Mouse (Mus musculus) liver, embryonic 14.5 days (tissue): ENCODE results near the gene Nap1l2. TPM values are rescaled to one million over a fixed set of nuclear protein-coding genes. Genes with fewer than 3 reads are reported as not detected.
A peak's percentile ranks its signal among the peaks of the same experiment; 100 is the strongest.
"Not testable (repeated sequence)": the region's sequence is repeated elsewhere in the genome, so short reads cannot be mapped to it uniquely, and the experiment has no call there.

ENCODE experiments used
- ATAC-seq: fragments of 200-750 bp; cut with Nextera tagmentation; 2 replicates; pipeline ENCODE4 v1.8.0; 2017; ENCODE audit warnings: moderate number of reproducible peaks, mild to moderate bottlenecking, moderate library complexity; ENCODE audit not compliant: insufficient read depth
- DNase-seq, 3 experiments: peaks; one replicate each; pipeline ENCODE4 v3.0.0-alpha.2; 2012 to 2013; ENCODE audit warnings: low read depth in 3 of 3, low spot score in 3 of 3
- H3K27ac ChIP-seq: fragments of 300-500 bp; sonication (generic); 2 replicates; pipeline ENCODE4 v1.5.1; 2014; ENCODE audit warnings: moderate library complexity, mild to moderate bottlenecking, control low read depth, inconsistent platforms
- H3K27me3 ChIP-seq: fragments of 300-500 bp; sonication (generic); 2 replicates; pipeline ENCODE4 v1.6.1; 2014; ENCODE audit warnings: mild to moderate bottlenecking, low read length, moderate library complexity; ENCODE audit not compliant: control insufficient read depth, insufficient read depth
- H3K36me3 ChIP-seq: fragments of 300-500 bp; sonication (generic); replicated peaks from 2 replicates; pipeline ENCODE4 v1.6.1; 2014; ENCODE audit warnings: low read depth; ENCODE audit not compliant: control insufficient read depth, insufficient read depth
- H3K4me1 ChIP-seq, 2 experiments: fragments of 200-500 bp in 1 of 2; fragments of 300-500 bp in 1 of 2; sonication (generic) in 1 of 2; replicated peaks; 2 replicates each; pipeline ENCODE4 v1.6.1; 2012 to 2014; ENCODE audit warnings: antibody characterized with exemption in 1 of 2, inconsistent platforms in 1 of 2, low read length in 1 of 2; ENCODE audit not compliant: control insufficient read depth in 2 of 2, insufficient read depth in 2 of 2
- H3K4me2 ChIP-seq: fragments of 300-500 bp; sonication (generic); 2 replicates; pipeline ENCODE4 v1.6.1; 2014; ENCODE audit warnings: low read depth, mild to moderate bottlenecking, control low read depth, moderate library complexity
- H3K4me3 ChIP-seq, 2 experiments: fragments of 200-500 bp in 1 of 2; fragments of 300-500 bp in 1 of 2; sonication (generic) in 1 of 2; 2 replicates each; pipeline ENCODE4 v1.5.1; 2012 to 2014; ENCODE audit warnings: low read depth in 2 of 2, low read length in 2 of 2, mild to moderate bottlenecking in 2 of 2, control low read depth in 1 of 2, inconsistent platforms in 1 of 2, moderate library complexity in 1 of 2; ENCODE audit not compliant: insufficient read depth in 1 of 2
- H3K9ac ChIP-seq: fragments of 300-500 bp; sonication (generic); replicated peaks from 2 replicates; pipeline ENCODE4 v1.6.1; 2014; ENCODE audit warnings: mild to moderate bottlenecking, control low read depth, moderate library complexity
- H3K9me3 ChIP-seq: fragments of 300-500 bp; sonication (generic); 2 replicates; pipeline ENCODE4 v1.6.1; 2016; ENCODE audit warnings: low read length, mixed read lengths; ENCODE audit not compliant: control insufficient read depth
- CTCF ChIP-seq: IDR thresholded peaks from 2 replicates; pipeline ENCODE4 v1.5.1; 2016; ENCODE audit warnings: antibody characterized with exemption, low read depth, control low read depth
- EP300 ChIP-seq: IDR thresholded peaks from 2 replicates; pipeline ENCODE4 v1.6.1; 2016; ENCODE audit warnings: antibody characterized with exemption, low read depth
- WGBS: fragments of 180-500 bp; shearing (Covaris S2); extraction: QIAGEN DNeasy Blood & Tissue Kit; methylation state at CpG from one replicate; pipeline ENCODE4 v1.1.7; 2014; ENCODE audit not compliant: insufficient replicate concordance; 5-methylcytosine and 5-hydroxymethylcytosine counted together
- polyA plus RNA-seq, 2 experiments: library from polyadenylated mRNA; depleted of rRNA in 1 of 2; stranded (reverse) in 1 of 2; unstranded in 1 of 2; fragments of >200 nt; fragmentation: Nextera tagmentation in 1 of 2; extraction: Ambion mirVana in 1 of 2; gene quantifications; 2 replicates each; pipeline versions ENCODE4 v1.2.1 to v1.2.3; 2012 to 2014

Nap1l2 gene
- polyA plus RNA-seq, 2 experiments, result 0.01 to 0.05 TPM

GRCm38 (mm10) chrX:103179771-103180558 lies 6.5 kb downstream of the Nap1l2 start:
- Histone ChIP-seq H3K36me3 (no peaks in the 10 kb centered on the region), H3K4me3 (no peak overlapping the region), H3K9ac (no peak overlapping the region), H3K27ac (no peak overlapping the region), H3K27me3 (no peaks in the 10 kb centered on the region), H3K4me2 (no peak overlapping the region), H3K4me1 (no peaks in the 10 kb centered on the region), H3K9me3 (no peaks in the 10 kb centered on the region)
- 37% methylated on average over 4 of the region's 4 CpGs for WGBS
- TF ChIP-seq EP300 (no peak), CTCF (no peak)
- DNase-seq, result no peak
- ATAC-seq, result no peak

GRCm38 (mm10) chrX:103164948-103165605 lies 21.4 kb downstream of the Nap1l2 start:
- not testable (repeated sequence) for H3K9me3 ChIP-seq, H3K27ac ChIP-seq, H3K4me2 ChIP-seq, H3K4me3 ChIP-seq, H3K9ac ChIP-seq, DNase-seq, H3K4me1 ChIP-seq, H3K27me3 ChIP-seq, H3K36me3 ChIP-seq
- ATAC-seq, result peak; percentile 97
- WGBS, result 20% methylated on average over 48 of the region's 83 CpGs

GRCm38 (mm10) chrX:103156134-103156533 lies 30.3 kb downstream of the Nap1l2 start:
- Histone ChIP-seq H3K4me1 (no peaks in the 10 kb centered on the region), H3K4me3 (no peak overlapping the region), H3K9me3 (no peaks in the 10 kb centered on the region), H3K36me3 (no peaks in the 10 kb centered on the region), H3K27me3 (no peaks in the 10 kb centered on the region), H3K27ac (no peak overlapping the region), H3K4me2 (no peak overlapping the region), H3K9ac (no peak overlapping the region)
- 14% methylated on average over 1 of the region's 1 CpGs for WGBS
- ATAC-seq (no peak), DNase-seq (no peak)
- TF ChIP-seq EP300 (no peak), CTCF (no peak)

GRCm38 (mm10) chrX:103138549-103138948 lies 47.9 kb downstream of the Nap1l2 start:
- Histone ChIP-seq H3K4me2 (no peak overlapping the region), H3K9ac (no peak overlapping the region), H3K9me3 (no peaks in the 10 kb centered on the region), H3K36me3 (no peaks in the 10 kb centered on the region), H3K4me3 (no peak overlapping the region), H3K27me3 (no peaks in the 10 kb centered on the region), H3K4me1 (no peaks in the 10 kb centered on the region), H3K27ac (no peak overlapping the region)
- WGBS, result 50% methylated on average over 3 of the region's 3 CpGs
- TF ChIP-seq CTCF (no peak), EP300 (no peak)
- DNase-seq (no peak), ATAC-seq (no peak)

Other genes with a start within 250 kb of the Nap1l2 start
- not detected in 2 replicates for gene Cdx4, start 134.8 kb upstream of the Nap1l2 start, polyA plus RNA-seq (2012; rRNA removed)
- gene Cdx4, start 134.8 kb upstream of the Nap1l2 start, polyA plus RNA-seq (2014; fragmentation: Nextera tagmentation; extraction: Ambion mirVana), result not detected in 2 replicates
- gene Chic1, start 169.8 kb upstream of the Nap1l2 start, polyA plus RNA-seq (2012; rRNA removed), result 0.19 and 0.26 TPM in 2 replicates
- gene Chic1, start 169.8 kb upstream of the Nap1l2 start, polyA plus RNA-seq (2014; fragmentation: Nextera tagmentation; extraction: Ambion mirVana), result 0.18 and 0.23 TPM in 2 replicates
- gene Tsx, start 227.8 kb upstream of the Nap1l2 start, polyA plus RNA-seq (2012; rRNA removed), result 0.07 TPM in 1 of 2 replicates, not detected in the other
- gene Tsx, start 227.8 kb upstream of the Nap1l2 start, polyA plus RNA-seq (2014; fragmentation: Nextera tagmentation; extraction: Ambion mirVana), result not detected in 2 replicates
- gene Gm26992, start 235.4 kb upstream of the Nap1l2 start, polyA plus RNA-seq (2012; rRNA removed), result 0.41 TPM in 1 of 2 replicates, not detected in the other
- not detected in 2 replicates for gene Gm26992, start 235.4 kb upstream of the Nap1l2 start, polyA plus RNA-seq (2014; fragmentation: Nextera tagmentation; extraction: Ambion mirVana)